Mouse (Mus musculus) CD4-positive, CD25-positive, alpha-beta regulatory T cell, adult 4 months (primary cell): ENCODE results near the gene Ifitm5. TPM values are rescaled to one million over a fixed set of nuclear protein-coding genes. Genes with fewer than 3 reads are reported as not detected.
A peak's percentile ranks its signal among the peaks of the same experiment; 100 is the strongest.
"Not testable (repeated sequence)": the region's sequence is repeated elsewhere in the genome, so short reads cannot be mapped to it uniquely, and the experiment has no call there.

ENCODE experiments used
- ATAC-seq: one replicate; pipeline ENCODE4 v1.8.0; 2017
- polyA plus RNA-seq, 2 experiments: library from polyadenylated mRNA; unstranded; fragments of 100-300 nt; shearing (Covaris generic); gene quantifications; one replicate each; pipeline ENCODE4 v1.2.1; 2017

Gene Ifitm5
- polyA plus RNA-seq, result not detected

DNA sequence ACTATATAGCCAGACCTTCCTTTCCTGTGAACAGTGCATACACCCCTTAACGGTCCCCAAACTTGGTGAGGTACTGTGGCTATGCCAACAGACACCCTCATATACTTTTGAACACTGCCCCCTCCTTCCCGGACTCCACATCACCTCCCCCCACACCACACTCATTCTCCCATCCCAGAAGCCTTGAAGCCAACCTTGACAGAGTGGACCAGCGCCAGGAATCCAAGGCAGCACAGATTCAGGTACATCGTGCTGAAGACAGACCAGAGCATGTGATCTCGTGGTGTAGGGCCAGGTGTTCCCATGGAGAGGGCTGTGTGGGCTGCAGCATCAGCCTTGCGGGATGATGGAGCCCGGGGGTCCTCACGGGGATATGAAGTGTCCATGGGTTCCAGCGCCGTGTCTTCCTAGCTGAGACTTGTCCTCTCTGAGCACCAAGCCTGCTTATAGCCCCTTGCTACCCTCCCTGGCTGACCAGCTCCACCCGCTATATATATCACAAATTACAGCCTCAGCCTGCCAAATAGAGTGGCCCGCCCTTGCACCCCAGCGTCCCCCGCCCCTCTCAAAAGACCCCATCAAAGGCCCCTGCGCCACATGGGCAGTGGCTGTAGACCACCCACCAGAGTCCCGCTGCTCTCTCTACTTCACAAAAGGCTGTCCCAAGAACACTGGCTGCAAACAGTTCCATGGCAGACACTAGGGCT lies at the start of gene Ifitm5:
Ifitm5 (minus strand) TSS at position 468 of the 707 bp plus-strand sequence.
- no peak for ATAC-seq

DNA sequence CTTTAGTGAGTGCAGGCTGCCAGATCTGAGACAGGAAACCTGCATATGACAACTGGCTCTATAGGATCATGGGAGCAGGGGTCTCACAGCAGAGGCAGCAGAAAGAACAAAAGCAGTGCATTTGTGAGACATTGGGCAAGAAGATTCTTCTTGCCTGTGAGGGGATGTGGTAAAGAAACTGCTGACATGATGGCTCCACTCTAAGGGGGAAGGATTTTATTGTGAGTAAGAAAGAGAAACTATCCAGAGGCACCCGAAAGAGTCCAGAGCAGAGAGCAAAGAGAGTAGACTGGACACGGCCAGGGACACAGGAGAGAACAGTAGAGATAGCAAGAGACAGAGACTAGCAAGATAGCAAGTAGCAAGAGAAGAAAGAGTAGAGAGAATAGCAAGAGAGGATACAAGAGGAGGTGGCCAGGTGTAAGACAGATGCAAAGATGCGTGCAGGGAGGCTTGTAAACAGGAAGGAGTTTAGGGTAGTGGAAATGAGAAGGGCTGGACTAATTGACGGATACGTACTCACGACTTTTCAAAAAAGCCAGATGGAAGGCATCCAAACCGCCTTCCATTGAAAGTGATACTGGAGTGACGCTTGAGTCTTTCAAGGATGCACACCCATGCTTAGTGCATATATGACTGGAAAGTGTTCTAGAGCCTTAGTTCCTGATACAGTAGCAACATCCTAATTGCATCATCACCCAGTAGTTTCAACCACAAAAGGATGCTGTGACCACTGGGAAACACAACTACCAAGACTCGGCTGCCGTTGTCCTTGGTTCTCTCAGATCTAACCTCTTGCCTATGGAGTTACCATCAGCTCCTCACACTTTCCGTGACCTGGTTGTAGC lies 49.0 kb upstream of the Ifitm5 start:
- peak; percentile 81 for ATAC-seq

DNA sequence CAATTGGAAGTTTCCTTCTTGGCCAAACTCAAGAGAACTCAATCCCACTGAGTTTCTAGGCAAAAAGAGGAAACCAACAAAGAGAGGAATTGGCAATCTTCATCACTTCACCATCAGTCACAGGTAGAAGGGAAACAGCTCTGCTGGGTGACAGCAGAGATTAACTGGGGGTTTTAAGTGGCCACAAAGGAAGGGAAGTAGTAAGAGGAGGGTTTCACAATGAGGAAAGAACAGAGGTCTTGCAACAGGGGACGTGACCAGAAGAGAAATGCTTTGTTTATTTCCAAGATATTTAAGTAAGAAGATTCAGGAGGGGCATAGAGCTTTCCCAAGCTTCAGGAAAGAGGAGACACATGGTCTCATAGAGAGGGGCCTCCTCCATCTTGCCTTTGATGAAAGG lies 47.7 kb upstream of the Ifitm5 start:
- ATAC-seq, result no peak

DNA sequence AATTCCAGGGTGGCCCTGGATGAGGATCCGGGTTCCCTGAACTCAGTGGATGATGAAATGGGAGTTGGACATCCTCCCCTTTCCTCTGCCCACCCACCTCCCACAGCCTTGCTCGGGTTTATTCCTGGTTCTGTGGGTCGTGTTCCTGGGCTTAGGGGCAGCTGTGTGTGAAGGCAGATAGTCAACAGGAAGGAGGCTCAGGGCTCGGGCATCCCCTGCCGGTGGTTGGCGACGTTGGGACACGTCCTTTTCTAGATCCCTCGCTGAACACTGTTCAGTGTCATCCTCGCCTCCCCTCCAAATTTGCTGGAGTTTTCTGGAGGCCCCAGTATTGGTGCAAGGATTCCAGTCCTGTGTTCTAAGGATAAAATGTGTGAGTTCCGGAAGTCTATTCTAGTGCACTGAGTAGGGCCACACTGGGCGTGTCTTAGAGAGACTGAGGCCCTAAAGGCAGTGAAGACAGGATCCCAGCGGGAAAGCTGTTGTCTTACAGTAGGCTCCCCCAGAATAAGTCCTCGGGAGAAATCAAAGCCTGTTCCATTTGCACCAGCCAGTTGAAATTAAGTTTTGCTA lies 41.1 kb upstream of the Ifitm5 start:
- ATAC-seq, result peak; percentile 39

- no peak for ATAC-seq
Measured at GRCm38 (mm10) chr7:140990622-140991021, 40.5 kb upstream of the Ifitm5 start.

GRCm38 (mm10) chr7:140990185-140990584 lies 40.1 kb upstream of the Ifitm5 start:
- ATAC-seq, result no peak

DNA sequence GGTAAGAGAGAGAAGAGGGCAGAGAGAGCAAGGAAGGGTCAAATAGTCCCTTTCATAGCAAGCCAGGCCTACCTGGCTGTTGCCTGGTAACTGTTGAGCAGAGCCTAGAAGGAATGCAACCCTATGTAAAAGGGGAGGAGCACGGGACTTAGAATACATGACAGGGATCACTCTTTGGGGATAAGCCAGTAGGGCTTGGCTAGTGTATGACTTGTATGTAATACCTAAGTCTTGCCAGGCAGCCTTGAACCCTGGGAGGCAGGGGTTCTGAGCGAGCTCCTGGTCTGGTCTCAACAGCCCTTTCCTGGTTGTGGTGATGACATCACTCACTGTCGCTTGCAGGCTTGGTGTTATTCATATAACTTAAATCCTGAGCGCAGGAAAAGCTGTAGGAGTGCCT lies 38.9 kb upstream of the Ifitm5 start:
- ATAC-seq, result no peak

DNA sequence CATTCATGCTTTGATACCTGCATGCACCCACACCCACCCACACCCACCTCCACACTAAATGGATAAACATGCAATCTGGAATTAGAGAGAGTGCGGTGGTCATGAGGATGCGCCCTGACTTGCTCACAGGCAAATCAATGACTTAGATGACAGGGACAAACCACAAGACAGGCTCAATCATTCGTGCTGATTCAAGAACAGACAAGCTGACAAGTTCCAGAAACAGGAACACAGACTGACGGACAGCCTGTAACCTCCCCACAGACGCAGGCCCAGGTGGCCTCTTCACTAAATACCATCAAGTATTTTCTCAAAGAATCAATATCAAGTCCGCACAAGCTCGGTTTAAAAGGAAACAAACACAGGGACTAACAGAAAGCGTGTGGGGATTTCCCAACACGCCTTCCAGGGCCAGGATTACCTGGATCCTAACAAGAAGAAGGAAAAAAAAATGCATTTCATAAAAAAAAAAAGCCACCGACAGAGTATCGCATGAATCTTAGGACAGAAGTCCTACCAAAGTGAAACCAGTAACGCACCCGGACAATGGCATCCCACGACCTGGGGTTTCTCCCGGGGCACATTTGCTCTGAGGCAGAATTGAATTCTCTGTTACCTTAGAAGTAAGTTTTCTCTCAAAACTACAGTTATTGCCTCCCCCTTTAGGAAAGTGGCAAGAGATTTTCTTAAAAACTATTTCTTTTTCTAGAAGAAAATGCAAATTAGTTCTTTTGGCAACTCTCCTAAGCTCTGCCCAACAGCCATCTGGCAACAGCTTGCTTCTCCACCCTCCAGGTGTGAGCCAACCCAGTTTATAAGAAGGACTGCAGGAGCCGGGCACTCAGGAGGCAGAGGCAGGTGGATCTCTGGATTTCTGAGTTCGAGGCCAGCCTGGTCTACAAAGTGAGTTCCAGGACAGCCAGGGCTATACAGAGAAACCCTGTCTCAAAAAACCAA lies 37.4 kb upstream of the Ifitm5 start:
- ATAC-seq, result no peak

GRCm38 (mm10) chr7:140982971-140983370 lies 32.9 kb upstream of the Ifitm5 start:
- ATAC-seq, result no peak

GRCm38 (mm10) chr7:140981704-140982103 lies 31.6 kb upstream of the Ifitm5 start:
- ATAC-seq, result no peak

GRCm38 (mm10) chr7:140976720-140977119 lies 26.6 kb upstream of the Ifitm5 start:
- ATAC-seq, result not testable (repeated sequence)

DNA sequence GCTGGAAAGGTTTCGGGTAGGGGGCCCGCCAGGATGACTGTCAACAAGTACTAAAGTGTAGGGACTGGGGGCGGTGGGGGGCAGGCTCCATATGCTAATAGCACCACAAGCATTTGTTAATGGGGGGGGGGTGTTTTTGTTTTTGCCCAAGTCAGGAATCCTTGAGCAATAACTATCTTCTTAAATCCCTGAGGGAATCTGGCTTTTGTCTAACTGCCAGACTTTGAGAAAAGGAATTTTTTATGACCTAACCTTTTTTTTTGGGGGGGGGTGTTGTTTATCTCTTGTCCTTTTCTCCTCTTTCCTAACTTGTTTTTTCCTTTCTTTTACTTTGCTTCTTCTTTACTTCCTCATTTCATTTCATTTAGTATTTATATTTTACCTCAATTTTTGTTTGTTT lies 25.4 kb upstream of the Ifitm5 start:
- no peak for ATAC-seq

GRCm38 (mm10) chr7:140974940-140975339 lies 24.8 kb upstream of the Ifitm5 start:
- no peak for ATAC-seq

DNA sequence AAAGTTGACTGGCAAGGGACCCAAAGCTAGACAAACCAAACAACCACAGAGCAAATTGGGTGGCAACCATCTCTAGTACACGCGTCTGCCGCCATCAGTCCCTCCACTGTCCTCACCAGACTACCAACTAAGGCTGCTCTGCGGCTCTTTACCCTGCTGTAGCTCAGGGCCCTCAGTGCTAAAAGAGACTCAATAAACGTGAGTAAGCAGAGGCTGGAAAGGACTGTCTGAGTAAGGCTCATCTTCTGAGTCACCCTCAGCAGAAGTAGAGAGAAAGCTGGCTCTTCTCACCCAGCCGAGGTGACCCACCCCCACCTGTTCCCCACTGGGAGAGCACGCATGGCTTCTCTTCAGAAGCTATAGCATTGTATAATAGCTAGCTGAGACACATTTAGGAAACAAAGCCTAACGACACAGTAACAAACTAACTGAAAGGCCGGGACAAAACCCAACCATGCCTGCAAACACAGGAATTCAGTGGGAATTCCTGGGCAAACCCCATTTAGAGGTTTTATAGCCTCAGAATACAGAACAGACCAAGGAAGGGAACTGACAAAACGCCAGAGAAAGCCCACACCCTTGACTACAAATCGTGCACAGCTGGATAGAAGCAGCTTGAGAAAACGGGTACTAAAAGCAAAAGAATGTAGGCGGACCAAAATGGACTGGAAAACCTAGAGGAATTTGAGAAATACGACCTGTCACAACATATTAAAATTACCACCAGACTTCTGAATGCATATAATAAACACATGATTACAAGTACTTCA lies 23.5 kb upstream of the Ifitm5 start:
- no peak for ATAC-seq

- no peak for ATAC-seq
Measured at GRCm38 (mm10) chr7:140971479-140972171, 21.5 kb upstream of the Ifitm5 start.

DNA sequence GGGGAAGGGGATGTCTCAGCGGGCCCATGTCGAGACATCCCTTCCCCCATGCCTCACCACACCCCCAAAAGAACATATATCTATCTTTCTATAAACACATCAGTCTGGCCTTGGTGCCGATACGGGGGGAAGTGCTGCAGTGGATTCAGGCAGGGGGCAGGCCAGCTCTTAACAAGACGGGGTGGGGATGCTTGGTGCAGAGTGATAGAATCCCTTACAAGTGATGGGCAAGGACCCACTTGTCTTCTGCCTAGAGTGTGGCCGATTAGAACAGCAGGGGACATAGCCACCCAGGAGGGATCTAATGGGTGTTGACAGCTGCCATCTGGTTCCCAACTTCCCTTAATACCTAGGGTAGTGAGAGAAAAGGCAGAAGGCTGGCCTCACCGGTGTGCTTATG lies 20.8 kb upstream of the Ifitm5 start:
- ATAC-seq, result no peak

DNA sequence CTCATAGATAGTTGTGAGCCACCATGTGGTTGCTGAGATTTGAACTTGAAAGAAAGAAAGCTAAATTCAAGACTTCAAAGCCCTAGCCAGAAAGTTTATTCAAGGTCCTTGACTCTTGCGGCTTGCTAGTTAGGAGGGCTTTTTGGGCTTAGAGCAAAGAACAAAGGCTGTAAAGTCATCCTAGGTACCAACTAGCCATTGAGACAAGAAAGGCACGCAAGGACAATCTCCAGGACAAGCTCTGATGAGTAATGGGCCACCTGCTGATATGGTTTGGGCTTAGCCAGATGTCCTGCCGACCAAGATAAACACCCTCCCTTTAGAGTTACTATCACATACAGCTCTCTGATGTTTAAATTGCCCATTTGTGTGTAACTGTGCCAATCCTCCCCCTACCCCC lies 18.6 kb upstream of the Ifitm5 start:
- not testable (repeated sequence) for ATAC-seq

DNA sequence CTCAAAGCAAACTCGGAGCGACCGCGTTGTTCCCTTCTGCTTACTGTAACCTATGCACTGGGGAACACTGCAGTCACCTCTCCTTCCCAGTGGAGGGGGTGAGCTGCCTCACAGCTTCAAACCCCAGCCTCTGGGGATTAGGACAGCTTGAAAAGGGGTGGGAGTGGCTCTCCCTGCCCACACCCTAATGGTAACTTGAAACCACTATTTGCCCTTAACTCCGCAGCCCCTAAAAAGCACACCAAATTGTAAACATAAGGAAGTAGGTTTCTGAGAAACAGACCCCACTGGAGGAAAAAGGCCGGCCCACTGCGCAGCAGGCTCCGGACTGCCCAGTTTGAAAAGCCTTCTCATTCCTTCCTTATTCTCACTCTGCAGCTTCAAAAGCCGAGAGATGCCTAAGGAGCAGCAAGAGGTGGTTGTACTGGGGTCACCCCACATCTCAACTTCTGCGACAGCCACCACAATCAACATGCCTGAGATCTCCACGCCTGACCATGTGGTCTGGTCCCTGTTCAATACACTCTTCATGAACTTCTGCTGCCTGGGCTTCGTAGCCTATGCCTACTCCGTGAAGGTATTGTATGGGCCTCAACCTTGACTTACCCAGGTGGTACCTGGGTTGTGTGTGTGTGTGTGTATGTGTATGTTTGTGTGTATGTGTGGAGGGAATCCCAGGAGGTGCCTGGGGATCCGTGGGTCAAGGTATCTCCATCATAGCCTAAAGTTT lies 17.9 kb upstream of the Ifitm5 start:
- no peak for ATAC-seq

GRCm38 (mm10) chr7:140966921-140967320 lies 16.8 kb upstream of the Ifitm5 start, which contains the start of gene Ifitm1:
Ifitm1 (plus strand) TSS chr7:140967221.
- ATAC-seq, result no peak

DNA sequence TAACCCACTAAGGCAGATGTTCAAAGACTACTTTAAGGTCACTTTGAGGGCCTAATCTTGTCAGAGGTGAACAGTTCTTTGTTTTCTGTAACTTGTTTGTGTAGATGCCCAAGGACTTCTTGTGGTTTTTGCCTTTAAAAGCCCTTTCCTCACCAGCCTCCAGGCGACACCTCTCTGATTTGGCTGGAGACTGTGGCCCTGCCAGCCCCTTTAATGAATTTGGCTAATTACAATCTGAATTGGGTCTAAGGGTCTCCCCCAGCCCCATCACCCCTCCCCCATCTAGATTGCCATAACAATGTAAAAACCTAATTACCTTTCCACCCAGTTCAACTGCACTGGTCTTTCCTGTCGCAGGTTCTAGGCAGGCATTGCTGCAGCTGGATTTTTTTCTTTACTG lies 12.6 kb upstream of the Ifitm5 start:
- no peak for ATAC-seq
